Mouse (Mus musculus) ES-Bruce4 (cell line): ENCODE measurements around the gene Prss43. TPM values are rescaled to one million over a fixed set of nuclear protein-coding genes. Genes with fewer than 3 reads are reported as not detected.

ENCODE experiments used
- H3K27ac ChIP-seq: 2 replicates; pipeline ENCODE4 v1.5.1; 2012; ENCODE audit warnings: low read length, inconsistent platforms; ENCODE audit not compliant: insufficient read depth
- H3K27me3 ChIP-seq: 2 replicates; pipeline ENCODE4 v1.6.1; 2012; ENCODE audit warnings: mild to moderate bottlenecking, low read length, inconsistent platforms; ENCODE audit not compliant: control insufficient read depth, poor library complexity, insufficient read depth, severe bottlenecking
- H3K36me3 ChIP-seq: 2 replicates; pipeline ENCODE4 v1.6.1; 2012; ENCODE audit warnings: inconsistent platforms, mild to moderate bottlenecking, low read length, moderate library complexity; ENCODE audit not compliant: control insufficient read depth, poor library complexity, insufficient read depth, severe bottlenecking
- H3K4me1 ChIP-seq: one replicate; pipeline ENCODE4 v1.8.1; 2011; ENCODE audit warnings: low read length; ENCODE audit not compliant: control insufficient read depth, insufficient read depth
- H3K4me3 ChIP-seq: 2 replicates; pipeline ENCODE4 v1.5.1; 2011; ENCODE audit warnings: low read depth, mild to moderate bottlenecking, low read length
- H3K9ac ChIP-seq: 2 replicates; pipeline ENCODE4 v1.6.1; 2012; ENCODE audit warnings: low read depth, mild to moderate bottlenecking, inconsistent platforms; ENCODE audit not compliant: poor library complexity, severe bottlenecking
- H3K9me3 ChIP-seq: replicated peaks from 2 replicates; pipeline ENCODE4 v1.6.1; 2012; ENCODE audit warnings: mild to moderate bottlenecking, low read length, inconsistent platforms; ENCODE audit not compliant: control insufficient read depth, poor library complexity, insufficient read depth, severe bottlenecking
- CTCF ChIP-seq: IDR thresholded peaks from one replicate; pipeline ENCODE4 v1.8.1; 2011; ENCODE audit warnings: low read depth, low read length
- EP300 ChIP-seq: IDR thresholded peaks from 2 replicates; pipeline ENCODE4 v1.6.1; 2011; ENCODE audit warnings: low read depth, low read length; ENCODE audit not compliant: insufficient read depth
- POLR2A ChIP-seq: IDR thresholded peaks from one replicate; pipeline ENCODE4 v1.8.1; 2011; ENCODE audit warnings: low read length; ENCODE audit not compliant: insufficient read depth
- polyA plus RNA-seq: library from polyadenylated mRNA; stranded (reverse); fragments of >200 nt; gene quantifications from 2 replicates; pipeline ENCODE4 v1.2.4, GENCODE M21; 2011; ENCODE audit warnings: low read depth; ENCODE audit not compliant: missing spikeins, insufficient read depth, insufficient read length

Gene Prss43
- polyA plus RNA-seq, 1 experiment = not detected

DNA sequence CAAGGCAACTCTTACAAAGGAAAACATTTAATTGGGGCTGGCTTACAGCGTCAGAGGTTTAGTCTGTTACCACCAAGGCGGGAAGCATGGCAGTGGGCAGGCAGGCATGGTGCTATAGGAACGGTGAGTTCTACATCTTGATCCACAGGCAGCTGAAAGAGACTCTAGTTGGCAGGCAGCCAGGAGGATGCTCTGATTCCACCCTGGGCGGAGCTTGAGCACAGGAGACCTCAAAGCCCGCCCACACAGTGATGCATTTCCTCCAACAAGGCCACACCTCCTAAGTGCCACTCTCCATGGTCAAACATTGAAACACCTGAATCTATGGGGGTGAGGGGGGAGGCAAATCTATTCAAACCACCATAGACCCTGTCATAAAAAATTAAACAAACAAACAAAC lies 6.5 kb downstream of the Prss43 start:
- Histone ChIP-seq H3K9ac (no peak overlapping the region), H3K36me3 (no peaks in the 10 kb centered on the region), H3K9me3 (no peaks in the 10 kb centered on the region), H3K27me3 (no peaks in the 10 kb centered on the region), H3K4me3 (peak overlapping the region; percentile 58), H3K4me1 (peaks cover 2% of the 10 kb centered on the region), H3K27ac (no peak overlapping the region)
- no peak for TF ChIP-seq EP300
- TF ChIP-seq POLR2A = peak; percentile 36

GRCm38 (mm10) chr9:110834411-110834810 lies 7.9 kb downstream of the Prss43 start, which contains the start of gene Prss45:
Gene Prss45, plus strand, starts transcription at chr9:110834588.
- TF ChIP-seq EP300 (no peak), CTCF (no peak), POLR2A (no peak)
- Histone ChIP-seq H3K27ac (no peak within 1 kb of the TSS), H3K9me3 (no peaks in the 10 kb centered on the region), H3K9ac (no peak within 1 kb of the TSS), H3K36me3 (no peaks in the 10 kb centered on the region), H3K27me3 (no peaks in the 10 kb centered on the region), H3K4me3 (peak within 1 kb of the TSS; percentile 52), H3K4me1 (peaks cover 2% of the 10 kb centered on the region)

DNA sequence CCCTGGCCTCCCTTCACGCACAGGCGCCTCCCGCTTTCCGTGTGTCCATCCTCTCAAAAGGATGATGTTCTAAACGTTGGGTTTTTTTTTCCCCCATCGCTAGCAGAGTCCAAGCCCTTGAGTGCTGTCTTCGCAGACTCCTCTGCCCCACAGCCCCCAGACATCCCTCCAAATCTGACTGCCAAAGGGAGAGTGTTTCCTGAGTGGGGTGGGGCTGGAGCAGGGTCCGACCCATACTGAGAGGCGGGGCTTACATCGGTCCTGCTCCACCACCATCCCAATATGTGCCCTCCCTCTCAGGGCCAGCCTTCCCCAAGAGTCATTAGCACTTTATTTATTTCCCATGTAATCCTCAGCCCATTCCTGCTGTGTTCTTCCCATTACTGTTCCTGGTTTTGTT lies 8.5 kb downstream of the Prss43 start:
- Histone ChIP-seq H3K27me3 (no peaks in the 10 kb centered on the region), H3K27ac (no peak overlapping the region), H3K4me1 (peaks cover 2% of the 10 kb centered on the region), H3K36me3 (no peaks in the 10 kb centered on the region), H3K9ac (no peak overlapping the region), H3K9me3 (no peaks in the 10 kb centered on the region), H3K4me3 (peak overlapping the region; percentile 52)
- no peak for TF ChIP-seq EP300
- TF ChIP-seq POLR2A = no peak
- no peak for TF ChIP-seq CTCF

GRCm38 (mm10) chr9:110836112-110836511 lies 9.6 kb downstream of the Prss43 start:
- no peaks in the 10 kb centered on the region for H3K36me3 ChIP-seq
- no peak overlapping the region for H3K27ac ChIP-seq
- H3K27me3 ChIP-seq = no peaks in the 10 kb centered on the region
- no peak overlapping the region for H3K9ac ChIP-seq
- H3K4me1 ChIP-seq = peaks cover 2% of the 10 kb centered on the region
- H3K9me3 ChIP-seq = no peaks in the 10 kb centered on the region
- H3K4me3 ChIP-seq = no peak overlapping the region
- TF ChIP-seq EP300 (no peak), CTCF (no peak), POLR2A (no peak)

GRCm38 (mm10) chr9:110840905-110841304 lies 14.4 kb downstream of the Prss43 start:
- Histone ChIP-seq H3K27me3 (no peaks in the 10 kb centered on the region), H3K4me1 (peaks cover under 1% of the 10 kb centered on the region), H3K36me3 (no peaks in the 10 kb centered on the region), H3K9me3 (no peaks in the 10 kb centered on the region), H3K9ac (no peak overlapping the region), H3K4me3 (no peak overlapping the region), H3K27ac (no peak overlapping the region)
- no peak for TF ChIP-seq POLR2A
- TF ChIP-seq CTCF = no peak
- no peak for TF ChIP-seq EP300

- TF ChIP-seq CTCF = no peak
- TF ChIP-seq POLR2A = no peak
- no peak for TF ChIP-seq EP300
- no peak overlapping the region for H3K9ac ChIP-seq
- no peak overlapping the region for H3K27ac ChIP-seq
- no peaks in the 10 kb centered on the region for H3K36me3 ChIP-seq
- no peaks in the 10 kb centered on the region for H3K27me3 ChIP-seq
- no peak overlapping the region for H3K4me3 ChIP-seq
- no peaks in the 10 kb centered on the region for H3K9me3 ChIP-seq
- no peaks in the 10 kb centered on the region for H3K4me1 ChIP-seq
Measured at GRCm38 (mm10) chr9:110841438-110841837, 14.9 kb downstream of the Prss43 start.
